Mouse (Mus musculus) erythroblast, embryonic 14.5 days (primary cell): ENCODE measurements around the gene Dnah11. TPM values are rescaled to one million over a fixed set of nuclear protein-coding genes. Genes with fewer than 3 reads are reported as not detected.

ENCODE experiments used
- H3K27me3 ChIP-seq: 2 replicates; pipeline ENCODE4 v1.6.1; 2012; ENCODE audit warnings: inconsistent platforms; ENCODE audit not compliant: control insufficient read depth
- H3K36me3 ChIP-seq: 2 replicates; pipeline ENCODE4 v1.6.1; 2012; ENCODE audit warnings: mild to moderate bottlenecking, inconsistent platforms; ENCODE audit not compliant: control insufficient read depth
- H3K4me1 ChIP-seq: 2 replicates; pipeline ENCODE4 v1.6.1; 2012; ENCODE audit warnings: inconsistent platforms; ENCODE audit not compliant: control insufficient read depth
- H3K4me3 ChIP-seq: replicated peaks from 2 replicates; pipeline ENCODE3; 2012; ENCODE audit warnings: moderate library complexity, mild to moderate bottlenecking, inconsistent platforms
- H3K9me3 ChIP-seq: 2 replicates; pipeline ENCODE4 v1.6.1; 2012; ENCODE audit warnings: low read length, inconsistent platforms, mixed read lengths; ENCODE audit not compliant: control insufficient read depth
- GATA1 ChIP-seq: IDR thresholded peaks from 2 replicates; pipeline ENCODE4 v1.6.1; 2012; ENCODE audit warnings: low read length, inconsistent platforms, mixed read lengths
- TAL1 ChIP-seq: IDR thresholded peaks from 3 replicates; pipeline ENCODE4 v1.6.1; 2012; ENCODE audit warnings: low read length, inconsistent platforms, mixed read lengths
- polyA plus RNA-seq: library from polyadenylated mRNA; stranded (reverse); fragments of >175 nt; gene quantifications from 2 replicates; pipeline ENCODE4 v1.2.3, GENCODE M21; 2012

Gene Dnah11
- polyA plus RNA-seq, result not detected in 2 replicates

- Histone ChIP-seq H3K36me3 (no peaks in the 10 kb centered on the region), H3K4me3 (peak within 1 kb of the TSS; percentile 60), H3K9me3 (no peaks in the 10 kb centered on the region), H3K27me3 (peaks cover 47% of the 10 kb centered on the region), H3K4me1 (peaks cover 5% of the 10 kb centered on the region)
- TF ChIP-seq GATA1, result no peak
- TF ChIP-seq TAL1, result no peak
Measured at GRCm38 (mm10) chr12:118198386-118199093, at the start of gene Dnah11. Gene Dnah11, minus strand, starts transcription at chr12:118199043.

- Histone ChIP-seq H3K4me1 (no peaks in the 10 kb centered on the region), H3K9me3 (no peaks in the 10 kb centered on the region), H3K27me3 (no peaks in the 10 kb centered on the region), H3K4me3 (no peak overlapping the region), H3K36me3 (no peaks in the 10 kb centered on the region)
- TF ChIP-seq GATA1 (no peak), TAL1 (no peak)
Measured at GRCm38 (mm10) chr12:118221182-118221581, 22.3 kb upstream of the Dnah11 start.

- Histone ChIP-seq H3K4me1 (no peaks in the 10 kb centered on the region), H3K27me3 (no peaks in the 10 kb centered on the region), H3K36me3 (no peaks in the 10 kb centered on the region), H3K9me3 (no peaks in the 10 kb centered on the region), H3K4me3 (no peak overlapping the region)
- TF ChIP-seq GATA1 (no peak), TAL1 (no peak)
Measured at GRCm38 (mm10) chr12:118220062-118220461, 21.2 kb upstream of the Dnah11 start.

- no peaks in the 10 kb centered on the region for H3K36me3 ChIP-seq
- no peak overlapping the region for H3K4me3 ChIP-seq
- no peak for TF ChIP-seq TAL1
- no peak for TF ChIP-seq GATA1
- H3K4me1 ChIP-seq, result no peaks in the 10 kb centered on the region
- no peaks in the 10 kb centered on the region for H3K27me3 ChIP-seq
- no peaks in the 10 kb centered on the region for H3K9me3 ChIP-seq
Measured at GRCm38 (mm10) chr12:118212163-118212562, 13.3 kb upstream of the Dnah11 start.

GRCm38 (mm10) chr12:118196583-118196982 lies 2.3 kb downstream of the Dnah11 start:
- no peak overlapping the region for H3K4me3 ChIP-seq
- H3K36me3 ChIP-seq, result no peaks in the 10 kb centered on the region
- no peaks in the 10 kb centered on the region for H3K9me3 ChIP-seq
- TF ChIP-seq GATA1 (no peak), TAL1 (no peak)
- H3K4me1 ChIP-seq, result peaks cover 5% of the 10 kb centered on the region
- H3K27me3 ChIP-seq, result peaks cover 47% of the 10 kb centered on the region

GRCm38 (mm10) chr12:118189535-118189934 lies 9.3 kb downstream of the Dnah11 start:
- no peaks in the 10 kb centered on the region for H3K27me3 ChIP-seq
- H3K4me3 ChIP-seq, result no peak overlapping the region
- TF ChIP-seq GATA1 (no peak), TAL1 (no peak)
- no peaks in the 10 kb centered on the region for H3K9me3 ChIP-seq
- H3K4me1 ChIP-seq, result peaks cover 4% of the 10 kb centered on the region
- H3K36me3 ChIP-seq, result no peaks in the 10 kb centered on the region

GRCm38 (mm10) chr12:118187663-118188062 lies 11.2 kb downstream of the Dnah11 start:
- H3K36me3 ChIP-seq, result no peaks in the 10 kb centered on the region
- peaks cover 4% of the 10 kb centered on the region for H3K4me1 ChIP-seq
- H3K27me3 ChIP-seq, result no peaks in the 10 kb centered on the region
- H3K4me3 ChIP-seq, result no peak overlapping the region
- TF ChIP-seq GATA1, result no peak
- TF ChIP-seq TAL1, result no peak
- no peaks in the 10 kb centered on the region for H3K9me3 ChIP-seq

- Histone ChIP-seq H3K36me3 (no peaks in the 10 kb centered on the region), H3K4me3 (no peak overlapping the region), H3K4me1 (peaks cover 4% of the 10 kb centered on the region), H3K27me3 (no peaks in the 10 kb centered on the region), H3K9me3 (no peaks in the 10 kb centered on the region)
- TF ChIP-seq GATA1 (no peak), TAL1 (no peak)
Measured at GRCm38 (mm10) chr12:118186881-118187489, 11.9 kb downstream of the Dnah11 start.

- Histone ChIP-seq H3K9me3 (no peaks in the 10 kb centered on the region), H3K4me3 (no peak overlapping the region), H3K27me3 (no peaks in the 10 kb centered on the region), H3K4me1 (peaks cover 4% of the 10 kb centered on the region), H3K36me3 (no peaks in the 10 kb centered on the region)
- no peak for TF ChIP-seq GATA1
- no peak for TF ChIP-seq TAL1
Measured at GRCm38 (mm10) chr12:118186120-118186880, 12.5 kb downstream of the Dnah11 start.
